In genomic region chr14:16554643-16555459, GRCm38 (mm10) we compare ENCODE assay signal across 9 mouse cellular contexts.
DNase-seq lines count a peak whose midpoint lies in the region; ATAC-seq and TF ChIP-seq lines count a peak whose summit lies in the region.
"Had no signal": no experiment of that assay in that cellular context is flagged by ENCODE, and none has a peak within 500 bp of the region (broad histone marks: within the 10 kb centered on the region; RNA-seq: fewer than 3 reads in every experiment).

No protein-coding gene starts in this region.

- H3K4me2 ChIP-seq in embryonic facial prominence, embryonic 15.5 days (replicated peaks) = peak overlapping the region; percentile 25; the same call in 1 of the 2 replicates
- no peak overlapping the region for H3K4me2 ChIP-seq in hindbrain, postnatal 0 days (ENCODE audit: low read depth, low read length)
- H3K4me2 ChIP-seq in midbrain, embryonic 13.5 days (replicated peaks) = no peak overlapping the region
- H3K4me2 ChIP-seq in liver, embryonic 11.5 days = no peak overlapping the region

- WGBS in embryonic facial prominence, embryonic 15.5 days = 9% methylated on average over 12 of the region's 12 CpGs
- WGBS in hindbrain, postnatal 0 days = 61% methylated on average over 12 of the region's 12 CpGs
- WGBS in midbrain, embryonic 13.5 days = 72% methylated on average over 12 of the region's 12 CpGs
- 36% methylated on average over 12 of the region's 12 CpGs for WGBS in liver, embryonic 11.5 days

- H3K9ac ChIP-seq in embryonic facial prominence, embryonic 15.5 days = no peak overlapping the region
- no peak overlapping the region for H3K9ac ChIP-seq in hindbrain, postnatal 0 days (replicated peaks; ENCODE audit: low read length)
- H3K9ac ChIP-seq in midbrain, embryonic 13.5 days (replicated peaks) = no peak overlapping the region
- H3K9ac ChIP-seq in liver, embryonic 11.5 days (ENCODE audit: low read depth, low read length) = no peak overlapping the region

- no peak for TF ChIP-seq CTCF in gastrocnemius, adult 2 months (IDR thresholded peaks at IDR 0.05)
- TF ChIP-seq CTCF in hindbrain, postnatal 0 days (IDR thresholded peaks at IDR 0.05; ENCODE audit: low read depth) = no peak

- no peaks in the 10 kb centered on the region for H3K36me3 ChIP-seq in embryonic facial prominence, embryonic 15.5 days
- H3K36me3 ChIP-seq in hindbrain, postnatal 0 days (ENCODE audit: insufficient read depth, low read length) = no peaks in the 10 kb centered on the region
- H3K36me3 ChIP-seq in midbrain, embryonic 13.5 days = no peaks in the 10 kb centered on the region
- no peaks in the 10 kb centered on the region for H3K36me3 ChIP-seq in liver, embryonic 11.5 days (ENCODE audit: control insufficient read depth, insufficient read depth, low read length)

- peaks cover 19% of the 10 kb centered on the region for H3K4me1 ChIP-seq in embryonic facial prominence, embryonic 15.5 days
- no peaks in the 10 kb centered on the region for H3K4me1 ChIP-seq in hindbrain, postnatal 0 days (ENCODE audit: insufficient read depth, low read length)
- peaks cover 10% of the 10 kb centered on the region for H3K4me1 ChIP-seq in midbrain, embryonic 13.5 days (replicated peaks)
- peaks cover 9% of the 10 kb centered on the region for H3K4me1 ChIP-seq in liver, embryonic 11.5 days (replicated peaks; ENCODE audit: control insufficient read depth, insufficient read depth, low read length)

- ATAC-seq in embryonic facial prominence, embryonic 15.5 days (ENCODE audit: insufficient number of reproducible peaks, low FRiP score, low TSS enrichment, low read depth) = peak; percentile 77
- ATAC-seq in hindbrain, postnatal 0 days = no peak
- ATAC-seq in midbrain, embryonic 13.5 days = 0 out of 2 replicates have a peak, but pooled peaks have one; percentile 41
- no peak for ATAC-seq in megakaryocyte-erythroid progenitor cell, adult 5-6 weeks (replicated peaks; ENCODE audit: low FRiP score, low TSS enrichment, poor library complexity, severe bottlenecking)
- no peak for ATAC-seq in liver, embryonic 11.5 days (replicated peaks; ENCODE audit: low FRiP score)

- H3K27me3 ChIP-seq in embryonic facial prominence, embryonic 15.5 days = no peaks in the 10 kb centered on the region
- H3K27me3 ChIP-seq in hindbrain, postnatal 0 days (ENCODE audit: insufficient read depth, low read length) = no peaks in the 10 kb centered on the region
- H3K27me3 ChIP-seq in midbrain, embryonic 13.5 days = no peaks in the 10 kb centered on the region
- H3K27me3 ChIP-seq in liver, embryonic 11.5 days (replicated peaks; ENCODE audit: control insufficient read depth, insufficient read depth, low read length) = no peaks in the 10 kb centered on the region
- H3K27me3 ChIP-seq: CH12.LX had no signal

- intact Hi-C loops in gastrocnemius, adult 2 months (cut with DNase I) = no loop called here

- H3K27ac ChIP-seq in gastrocnemius, adult 2 months = peak overlapping the region; percentile 66
- peak overlapping the region; percentile 80 for H3K27ac ChIP-seq in embryonic facial prominence, embryonic 15.5 days (replicated peaks)
- H3K27ac ChIP-seq in hindbrain, postnatal 0 days = peak overlapping the region; percentile 15; the same call in 1 of the 2 replicates
- no peak overlapping the region for H3K27ac ChIP-seq in midbrain, embryonic 13.5 days
- H3K27ac ChIP-seq in liver, embryonic 11.5 days (ENCODE audit: low read depth, low read length) = no peak overlapping the region

- no peak for DNase-seq in gastrocnemius, adult 2 months
- no peak for DNase-seq in gastrocnemius, postnatal 10 days
- peak; percentile 22 for DNase-seq in hindbrain, postnatal 0 days (ENCODE audit: low spot score)
- no peak for DNase-seq in spleen, postnatal 10 days (ENCODE audit: low spot score in 2 of 2)
- DNase-seq in liver, embryonic 11.5 days (ENCODE audit: low spot score) = no peak

- peak overlapping the region; percentile 28; the same call in 1 of the 2 replicates for H3K4me3 ChIP-seq in gastrocnemius, adult 2 months
- no peak overlapping the region for H3K4me3 ChIP-seq in embryonic facial prominence, embryonic 15.5 days (replicated peaks)
- no peak overlapping the region for H3K4me3 ChIP-seq in hindbrain, postnatal 0 days (ENCODE audit: low read length)
- H3K4me3 ChIP-seq in midbrain, embryonic 13.5 days (replicated peaks) = no peak overlapping the region
- H3K4me3 ChIP-seq in liver, embryonic 11.5 days (ENCODE audit: low read depth, low read length) = no peak overlapping the region

- H3K9me3 ChIP-seq in embryonic facial prominence, embryonic 15.5 days (replicated peaks) = no peaks in the 10 kb centered on the region
- H3K9me3 ChIP-seq in hindbrain, postnatal 0 days (ENCODE audit: low read length) = no peaks in the 10 kb centered on the region
- no peaks in the 10 kb centered on the region for H3K9me3 ChIP-seq in midbrain, embryonic 13.5 days
- no peaks in the 10 kb centered on the region for H3K9me3 ChIP-seq in liver, embryonic 11.5 days (ENCODE audit: control insufficient read depth, low read length)

Comparison
In these comparisons a context has a peak if more than half of its experiments do, and no peak if none do; other contexts are left out.
1. H3K27ac ChIP-seq: peak in gastrocnemius, adult 2 months (single experiment), embryonic facial prominence, embryonic 15.5 days (single experiment) and hindbrain, postnatal 0 days (single experiment); none in midbrain, embryonic 13.5 days (single experiment) and liver, embryonic 11.5 days (single experiment).
2. ATAC-seq: peak in embryonic facial prominence, embryonic 15.5 days (single experiment) and midbrain, embryonic 13.5 days (single experiment); none in hindbrain, postnatal 0 days (single experiment), megakaryocyte-erythroid progenitor cell, adult 5-6 weeks (single experiment) and liver, embryonic 11.5 days (single experiment).